Mouse (Mus musculus): ENCODE measurements around the gene Armc6.

The Armc6 gene

DNA sequence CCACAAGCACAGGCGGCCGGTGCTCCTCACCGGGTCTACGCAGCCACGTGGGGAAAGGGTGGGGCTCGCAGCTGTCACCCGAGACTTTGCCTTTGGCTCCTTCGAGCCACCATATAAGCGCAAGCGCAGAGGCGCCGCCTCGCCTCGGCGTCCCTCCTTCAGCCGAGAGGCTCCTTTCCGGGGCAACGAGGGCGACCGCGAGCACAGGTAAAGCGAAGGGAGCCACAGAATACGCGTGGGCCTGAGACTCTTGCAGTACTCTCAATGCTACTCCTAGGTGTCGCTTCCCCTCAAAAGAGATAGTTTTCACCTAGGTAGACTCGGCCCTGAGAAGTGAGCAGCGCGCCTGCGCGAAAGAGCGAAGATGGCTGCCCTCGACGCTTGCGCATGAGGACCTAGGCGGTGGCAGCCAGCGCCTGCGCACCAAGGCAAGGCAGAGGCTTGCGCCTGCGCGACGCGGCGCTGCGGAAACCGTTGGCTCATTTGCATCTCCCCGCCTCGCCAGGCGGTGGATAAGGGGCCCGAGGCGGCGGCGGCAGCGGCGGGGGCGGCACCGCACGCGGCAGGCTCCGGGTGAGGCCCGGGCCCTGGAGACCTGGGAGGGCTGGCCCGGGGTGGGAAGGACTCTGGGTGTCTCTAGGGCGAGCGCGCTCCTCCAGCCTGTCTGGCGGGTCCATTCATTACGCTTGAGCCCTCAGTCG is at the start of gene Armc6, which contains the start of gene Sugp2:
Gene Armc6, minus strand, starts transcription at position 387 of the 701 bp plus-strand sequence.
Gene Sugp2, plus strand, starts transcription at position 147 of the 701 bp plus-strand sequence.
- DNase-seq (ENCODE audit: low spot score) = peak; percentile 99

DNA sequence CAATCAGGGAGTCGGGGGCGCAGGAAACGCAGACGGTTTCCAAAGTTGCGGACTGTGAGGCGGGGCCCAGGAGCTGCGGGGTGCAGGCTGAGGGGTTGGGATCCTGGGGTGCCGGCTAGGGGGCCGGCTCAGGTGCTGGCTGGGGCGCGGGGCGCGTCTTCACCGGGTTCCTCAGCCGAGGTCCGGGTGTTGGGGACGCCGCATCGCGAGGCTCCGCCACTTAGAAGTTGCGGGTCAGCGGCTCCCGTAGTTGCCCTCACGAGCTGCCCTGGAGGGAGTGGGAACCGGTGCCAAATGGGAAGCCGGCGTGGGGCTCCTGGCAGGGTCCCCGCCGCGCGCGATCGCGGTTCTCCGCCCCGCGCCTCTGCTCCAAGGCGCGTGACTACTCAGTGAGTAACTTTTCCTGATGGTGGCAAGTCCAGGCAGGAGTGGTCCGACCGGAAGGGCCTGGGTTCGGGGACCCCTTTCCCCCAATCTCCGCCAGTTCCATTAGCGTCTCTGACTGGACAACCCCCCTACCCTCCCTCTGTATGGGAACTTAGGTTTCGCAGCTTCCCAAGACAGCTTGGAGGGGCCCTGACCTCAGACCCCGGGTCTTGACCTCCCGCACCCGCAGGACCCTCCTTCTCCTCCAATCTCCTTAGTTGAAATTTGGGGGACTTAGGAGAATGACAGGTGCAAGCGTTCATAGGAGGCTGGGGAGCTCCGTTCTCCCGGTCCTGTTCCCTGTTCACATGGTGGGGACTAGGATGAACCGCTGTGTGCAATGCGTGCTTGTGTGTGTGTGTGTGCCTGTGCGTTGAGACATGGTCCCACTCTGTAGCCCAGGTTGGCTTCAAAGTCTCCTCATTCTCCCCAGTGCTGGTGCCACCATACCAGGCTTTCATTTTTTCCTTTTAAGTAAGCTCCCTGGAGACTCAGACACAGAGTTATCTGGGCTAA is 49.1 kb upstream of the Armc6 start:
- DNase-seq (ENCODE audit: low spot score) = no peak

DNA sequence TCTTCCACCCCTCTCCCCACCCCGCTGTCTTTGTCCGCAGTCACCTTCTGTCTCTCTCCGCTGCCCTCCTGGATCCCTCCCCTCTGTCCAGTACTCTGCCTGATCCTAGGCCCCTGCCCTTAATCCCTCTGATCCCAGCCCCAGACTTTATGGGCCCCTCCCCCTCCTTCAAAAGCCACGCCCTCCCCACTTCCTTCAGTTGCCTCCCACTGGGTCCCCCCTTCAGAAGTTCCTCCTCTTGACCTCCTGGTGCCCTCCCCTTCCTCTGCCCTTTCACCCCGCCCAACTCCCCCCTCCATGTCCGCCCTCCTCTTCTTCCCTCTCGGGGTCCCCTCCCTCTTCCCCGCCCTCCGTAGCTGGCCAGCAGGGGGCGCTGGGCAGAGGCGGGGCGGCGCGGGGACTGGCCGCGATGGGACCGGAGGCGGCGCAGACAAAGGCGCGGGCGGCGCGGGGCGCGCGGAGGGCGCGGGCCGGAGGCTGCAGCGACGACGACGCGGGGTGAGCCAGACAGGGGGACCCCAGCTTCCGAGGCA is 48.4 kb upstream of the Armc6 start, which contains the start of gene Homer3:
Gene Homer3, plus strand, starts transcription at position 225 of the 533 bp plus-strand sequence.
- DNase-seq (ENCODE audit: low spot score) = peak; percentile 81

DNA sequence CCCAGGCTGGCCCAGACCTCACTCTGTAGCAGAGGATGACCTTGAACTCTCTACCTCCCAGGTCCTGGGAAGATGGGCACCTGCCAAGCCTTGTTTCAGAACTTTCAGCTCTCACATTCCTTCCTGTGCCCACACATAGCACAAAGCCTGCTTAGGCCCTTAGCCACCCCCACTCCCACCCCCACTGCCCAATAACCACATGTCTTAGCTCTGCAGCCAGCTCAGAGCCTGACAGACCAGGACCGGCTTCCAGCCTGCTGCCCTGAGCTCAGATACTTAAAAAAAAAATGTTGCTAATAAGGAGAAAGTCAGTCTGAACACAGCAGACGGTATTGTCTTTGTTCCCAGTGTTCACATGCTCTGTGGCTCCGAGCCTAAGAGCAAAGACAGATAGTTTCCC is 46.7 kb upstream of the Armc6 start:
- no peak for DNase-seq (ENCODE audit: low spot score)

DNA sequence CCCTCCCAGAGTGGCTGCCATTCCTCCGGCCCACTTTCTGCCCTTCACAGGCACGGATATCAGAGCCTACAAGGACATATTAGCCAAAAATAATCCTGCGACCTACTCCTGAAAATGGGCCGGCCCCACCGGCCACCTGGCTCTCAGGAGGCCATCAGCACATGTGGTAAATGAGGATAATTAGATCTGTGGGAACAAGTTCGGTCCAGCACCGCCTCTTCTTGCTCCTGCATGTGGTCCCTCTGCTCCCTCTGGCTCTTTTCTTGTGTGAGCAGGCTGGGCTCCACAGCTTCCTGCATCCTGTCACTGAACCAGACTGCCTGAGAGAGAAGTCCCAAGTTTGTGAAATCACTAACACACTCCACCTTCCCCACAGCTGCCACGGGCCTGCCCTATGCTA is 45.0 kb upstream of the Armc6 start:
- no peak for DNase-seq (ENCODE audit: low spot score)

DNA sequence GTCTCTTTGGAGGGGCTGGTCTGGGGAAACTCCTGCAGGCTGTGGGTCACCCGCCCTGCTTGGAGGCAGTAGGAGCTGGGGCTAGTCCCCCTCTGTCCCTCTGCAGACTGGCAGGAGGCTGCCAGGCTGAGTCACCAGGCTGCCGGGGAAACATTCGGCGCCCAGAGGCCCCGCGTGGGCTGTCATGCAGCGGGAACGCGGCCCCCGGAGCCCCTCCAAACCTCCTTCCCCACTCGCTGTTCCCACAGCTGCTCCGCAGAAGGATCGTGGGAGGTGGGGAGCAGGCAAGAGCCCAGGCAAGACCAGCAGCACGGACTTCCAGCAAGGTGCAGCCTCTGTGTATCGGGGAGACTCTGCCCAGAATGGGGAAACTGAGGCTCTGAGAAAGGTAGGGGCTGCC is 43.9 kb upstream of the Armc6 start:
- no peak for DNase-seq (ENCODE audit: low spot score)

DNA sequence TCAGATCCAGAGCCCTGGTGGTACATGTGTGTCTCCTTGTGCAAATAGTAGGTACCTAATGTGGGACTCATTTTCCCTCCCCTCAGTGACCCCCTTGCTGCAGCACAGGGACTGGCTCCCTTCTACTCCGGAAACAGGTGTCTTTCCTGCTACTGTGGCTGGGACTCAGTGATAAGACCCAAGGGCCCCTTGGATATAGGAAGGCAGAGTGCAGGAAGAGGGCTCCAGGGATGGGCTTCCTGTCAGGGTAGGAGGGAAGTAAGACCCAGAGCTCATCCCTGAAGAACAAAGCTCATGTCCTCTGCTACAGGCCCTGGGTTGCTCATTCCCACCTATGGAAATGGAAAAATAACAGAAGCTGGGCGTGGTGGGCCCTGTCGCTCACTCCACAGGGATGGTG is 42.2 kb upstream of the Armc6 start:
- no peak for DNase-seq (ENCODE audit: low spot score)

DNA sequence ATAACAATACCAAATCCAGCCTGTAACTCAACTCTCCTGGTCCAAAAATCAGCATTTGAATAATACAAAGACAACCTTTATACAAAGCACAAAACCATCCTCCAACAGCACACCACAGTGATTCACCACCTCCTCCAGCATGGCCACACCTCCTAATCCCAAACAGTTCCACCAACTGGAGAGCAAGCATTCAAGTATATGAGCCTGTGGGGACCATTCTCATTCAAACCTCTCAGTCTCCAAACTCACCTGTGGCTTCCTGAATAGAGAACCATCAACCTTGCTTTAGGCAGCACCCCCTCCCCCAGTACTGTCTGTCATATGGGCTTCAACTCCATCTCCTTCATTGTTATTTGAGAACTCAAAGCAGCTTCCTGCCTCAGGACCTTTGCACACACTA is 40.1 kb upstream of the Armc6 start:
- no peak for DNase-seq (ENCODE audit: low spot score)

DNA sequence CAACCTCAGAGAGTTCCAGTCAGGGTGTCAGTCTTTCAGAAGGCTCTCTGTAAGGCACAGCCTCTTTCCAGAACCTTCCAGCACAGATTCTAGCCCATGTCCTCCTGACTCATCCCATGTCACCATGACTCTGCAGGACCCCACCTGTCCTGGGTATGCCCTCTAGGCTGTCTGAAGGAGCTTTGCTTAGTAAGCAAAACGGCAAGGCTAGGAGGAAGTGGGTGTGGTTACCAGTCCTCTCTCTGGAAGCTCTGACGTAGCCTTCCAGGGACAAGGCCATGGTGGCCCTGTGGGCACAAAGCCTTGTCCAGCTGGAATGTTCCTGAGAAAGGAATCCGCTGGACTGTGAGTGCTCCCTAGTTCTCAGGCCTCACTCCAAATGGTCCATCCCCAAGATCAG is 38.7 kb upstream of the Armc6 start:
- no peak for DNase-seq (ENCODE audit: low spot score)

DNA sequence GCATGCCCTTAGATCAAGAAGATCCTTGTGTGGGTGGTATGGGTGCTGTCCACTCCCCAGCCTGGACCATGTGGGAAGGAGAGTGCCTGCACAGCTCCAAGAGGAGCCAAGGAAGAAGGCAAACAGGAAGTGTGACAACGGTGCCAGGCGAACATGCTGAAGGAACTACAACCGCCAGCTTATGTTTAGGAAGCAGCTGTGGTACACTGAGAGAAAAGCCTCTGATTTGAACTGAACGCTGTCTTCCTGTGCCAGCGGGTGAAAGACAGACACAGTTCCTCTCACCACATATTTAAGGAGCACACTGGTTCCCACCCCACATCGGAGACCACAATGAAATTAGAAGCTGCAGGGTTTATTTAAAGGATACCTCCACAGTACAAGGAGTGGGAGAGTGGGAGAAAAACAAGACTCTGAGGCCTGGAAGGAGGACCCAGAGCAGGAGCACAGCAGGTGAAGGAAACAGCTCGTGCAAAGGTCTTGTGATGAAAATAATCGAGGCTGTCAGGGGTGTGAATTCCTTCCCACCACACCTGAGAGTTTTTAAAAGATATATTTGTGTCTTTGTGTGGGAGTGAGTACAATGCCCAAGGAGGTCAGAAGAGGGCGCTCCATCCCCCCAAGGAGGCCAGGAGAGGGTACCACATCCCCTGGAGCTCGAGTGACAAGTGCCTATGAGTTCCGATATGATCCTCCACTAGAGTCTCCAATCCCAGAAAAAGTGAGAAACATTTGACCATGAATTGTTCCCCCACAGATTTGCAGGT is 34.7 kb upstream of the Armc6 start:
- peak; percentile 28 for DNase-seq (ENCODE audit: low spot score)

DNA sequence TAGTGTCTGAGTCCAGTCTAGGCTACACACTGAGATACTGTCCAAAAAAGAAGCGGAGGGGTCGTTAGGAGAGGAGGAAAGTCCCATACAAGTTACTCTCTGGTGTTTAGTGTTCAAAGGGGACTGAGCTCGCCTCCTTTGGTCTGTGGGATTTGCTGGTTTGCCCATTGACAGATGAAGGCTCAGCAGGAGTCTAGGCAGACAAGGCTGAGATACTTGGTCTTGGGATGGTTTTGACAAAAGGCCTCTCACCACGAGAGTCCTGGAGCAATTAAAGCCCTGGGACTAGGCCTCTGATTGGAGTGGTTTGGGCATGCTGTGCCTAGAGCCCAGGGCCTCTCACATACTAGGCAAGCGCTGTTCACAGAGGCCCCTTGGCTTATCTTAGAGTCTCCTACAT is 34.0 kb upstream of the Armc6 start:
- DNase-seq (ENCODE audit: low spot score) = peak; percentile 37

DNA sequence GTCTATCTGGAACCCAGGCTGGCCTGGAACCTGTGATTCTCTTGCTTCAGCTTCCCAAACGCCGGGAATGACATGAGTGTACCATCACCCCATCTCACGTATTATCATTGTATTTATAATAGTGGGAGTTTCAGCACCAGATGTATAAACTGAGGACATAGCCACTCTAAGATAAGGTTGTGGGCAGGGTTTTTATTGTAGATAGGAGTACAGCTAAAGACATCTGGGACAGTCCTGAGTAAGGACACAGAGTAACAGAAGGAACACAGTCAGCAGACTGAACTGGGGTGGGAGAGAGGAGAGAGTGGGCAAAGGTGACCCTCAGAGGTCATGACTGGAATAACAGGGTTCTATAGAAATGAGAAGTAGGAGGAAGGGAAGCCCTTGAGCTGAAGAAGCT is 33.4 kb upstream of the Armc6 start:
- DNase-seq (ENCODE audit: low spot score) = no peak

DNA sequence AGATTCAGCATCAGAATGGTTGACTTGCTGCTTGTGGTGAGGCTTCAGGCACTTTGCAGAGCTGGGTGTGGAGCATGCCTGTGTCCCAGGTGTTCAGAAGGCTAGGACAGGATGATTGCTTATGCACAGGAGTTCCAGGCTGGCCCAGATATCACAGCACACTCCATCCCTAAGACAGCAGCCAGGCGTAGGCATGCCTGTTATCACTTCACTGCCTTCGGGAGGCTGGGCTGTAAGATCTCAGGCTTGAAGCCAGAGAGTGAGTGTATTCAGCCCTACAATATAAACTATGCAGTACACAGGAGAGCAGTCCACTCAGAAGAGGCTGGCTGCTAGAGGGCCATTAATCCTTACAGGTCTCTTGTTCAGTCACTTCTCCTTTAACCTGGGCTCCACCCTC is 24.8 kb upstream of the Armc6 start:
- no peak for DNase-seq (ENCODE audit: low spot score)

DNA sequence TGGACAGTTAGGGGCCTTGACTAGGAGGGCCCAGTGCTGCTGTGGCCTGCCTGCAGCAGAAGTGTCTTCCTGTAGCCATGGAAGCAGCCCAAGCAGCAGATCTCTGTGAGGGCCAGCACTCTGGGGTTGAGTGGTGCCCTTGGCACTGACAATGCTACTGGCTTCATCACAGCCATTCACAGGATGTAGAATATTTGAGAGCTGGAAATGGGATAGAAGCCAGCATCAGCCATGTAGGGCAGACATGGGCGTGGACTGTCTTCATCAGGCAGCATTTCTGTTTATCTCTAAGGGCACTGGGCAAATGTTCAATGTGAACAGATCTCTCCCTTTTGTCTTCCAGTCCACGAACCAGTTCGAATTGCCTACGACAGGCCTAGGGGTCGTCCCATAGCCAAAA is 24.3 kb upstream of the Armc6 start:
- DNase-seq (ENCODE audit: low spot score) = no peak

DNA sequence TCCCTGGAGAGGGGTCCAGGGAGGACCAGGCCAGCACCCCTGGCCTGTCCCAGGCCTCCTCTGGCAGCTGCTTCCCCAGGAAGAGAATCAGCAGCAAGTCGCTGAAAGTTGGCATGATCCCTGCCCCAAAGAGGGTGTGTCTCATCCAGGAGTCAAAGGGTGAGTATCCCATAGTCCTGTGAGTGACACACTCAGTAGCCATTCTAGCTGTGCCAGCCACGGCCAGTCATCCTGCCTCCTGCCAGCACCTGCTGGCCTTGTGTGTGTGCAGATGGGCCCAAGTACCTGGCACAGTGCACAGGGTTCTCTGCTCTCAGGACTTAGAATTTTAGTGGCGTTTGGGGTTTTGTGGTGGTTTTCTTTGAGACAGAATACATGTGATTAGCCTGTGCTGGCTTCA is 23.2 kb upstream of the Armc6 start:
- DNase-seq (ENCODE audit: low spot score) = no peak

DNA sequence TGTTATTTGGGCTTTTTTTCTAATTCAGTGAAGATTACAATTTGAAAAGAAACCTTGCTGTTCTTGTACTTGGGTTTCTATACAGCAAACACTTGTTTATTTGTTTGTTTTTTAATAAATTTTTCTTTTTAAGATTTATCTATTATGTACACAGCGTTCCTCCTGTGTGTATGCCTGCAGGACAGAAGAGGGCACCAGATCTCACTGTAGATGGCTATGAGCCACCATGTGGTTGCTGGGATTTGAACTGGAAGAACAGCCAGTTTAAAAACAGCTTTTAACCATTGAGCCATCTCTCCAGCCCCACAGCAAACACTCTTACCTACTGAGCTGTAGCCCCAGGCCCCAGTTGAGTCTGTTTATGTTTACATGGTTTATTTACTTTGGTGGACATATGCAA is 20.4 kb upstream of the Armc6 start:
- DNase-seq (ENCODE audit: low spot score) = no peak

DNA sequence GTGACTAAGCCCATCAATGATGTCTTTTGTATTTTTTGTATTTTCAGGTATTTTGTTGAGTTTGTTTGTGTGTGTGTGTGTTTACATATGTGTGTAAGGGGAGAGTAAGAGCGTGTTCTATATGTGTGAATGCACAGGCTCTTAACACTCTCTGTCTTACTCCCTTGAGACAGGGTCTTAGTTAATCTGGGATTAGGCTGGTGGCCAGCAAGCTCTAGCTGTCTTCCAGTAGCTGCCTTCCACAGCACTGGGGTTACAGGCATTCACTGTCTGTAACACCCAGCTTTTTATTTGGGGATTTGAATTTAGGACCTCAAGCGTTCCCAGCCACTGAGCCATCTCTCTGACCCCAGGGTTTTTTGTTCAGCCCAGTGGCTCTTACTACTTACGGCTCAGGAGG is 13.6 kb upstream of the Armc6 start:
- no peak for DNase-seq (ENCODE audit: low spot score)

DNA sequence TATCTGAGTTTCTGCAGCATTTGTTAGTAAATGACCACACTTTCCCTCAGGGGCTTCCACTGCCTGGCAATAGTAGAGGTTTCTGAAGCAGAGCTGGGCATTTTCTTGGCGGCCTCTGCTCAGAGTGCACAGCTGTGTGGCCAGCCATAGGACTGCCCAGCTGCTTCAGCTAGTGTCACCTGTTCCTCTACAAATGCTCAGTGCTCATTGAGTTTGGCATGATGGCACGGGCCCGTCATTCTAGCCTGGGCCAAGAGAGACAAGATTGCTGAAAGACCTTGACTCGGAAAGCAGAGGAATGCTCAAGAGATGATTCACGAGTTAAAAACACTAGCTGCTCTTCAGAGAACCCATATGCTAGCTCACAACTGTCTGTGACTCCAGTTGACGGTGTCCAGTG is 12.4 kb upstream of the Armc6 start:
- no peak for DNase-seq (ENCODE audit: low spot score)

DNA sequence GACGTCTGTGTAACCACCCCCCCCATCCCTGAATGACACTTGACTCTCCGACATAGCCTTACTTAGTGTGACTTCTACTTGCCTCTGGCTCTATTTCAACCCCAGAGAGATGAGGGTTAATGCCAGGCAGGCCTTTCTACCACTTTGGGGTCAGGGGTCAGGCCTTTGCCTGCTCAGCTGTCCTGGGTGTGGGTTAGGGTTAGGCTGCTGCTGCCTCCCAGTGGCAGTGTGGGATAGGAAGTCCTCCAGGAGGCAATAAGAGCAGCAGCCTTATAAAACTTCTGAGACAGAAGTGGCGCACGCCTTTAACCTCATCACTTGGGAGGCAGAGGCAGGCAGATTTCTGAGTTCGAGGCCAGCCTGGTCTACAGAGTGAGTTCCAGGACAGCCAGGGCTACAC is 6.4 kb upstream of the Armc6 start:
- DNase-seq (ENCODE audit: low spot score) = peak; percentile 83

DNA sequence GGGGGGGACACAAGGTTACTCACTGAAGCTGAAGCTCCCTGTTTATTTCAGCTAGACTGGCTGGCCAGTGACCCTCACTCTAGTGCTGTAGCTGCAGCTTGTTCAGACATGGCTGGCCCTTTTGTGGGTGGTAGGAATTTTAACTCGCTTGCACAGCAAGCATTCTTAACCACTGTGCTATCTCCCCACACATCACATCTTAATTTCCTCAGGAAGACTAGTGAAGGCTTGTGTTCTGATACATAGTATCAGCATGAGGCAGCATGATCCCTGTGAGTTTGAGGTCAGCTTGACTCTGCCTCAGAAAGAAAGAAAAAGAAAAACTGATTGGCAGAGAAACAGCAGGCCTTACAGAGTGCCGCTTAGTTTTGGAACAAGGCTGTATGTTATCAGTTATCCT is 3.6 kb upstream of the Armc6 start:
- no peak for DNase-seq (ENCODE audit: low spot score)

DNA sequence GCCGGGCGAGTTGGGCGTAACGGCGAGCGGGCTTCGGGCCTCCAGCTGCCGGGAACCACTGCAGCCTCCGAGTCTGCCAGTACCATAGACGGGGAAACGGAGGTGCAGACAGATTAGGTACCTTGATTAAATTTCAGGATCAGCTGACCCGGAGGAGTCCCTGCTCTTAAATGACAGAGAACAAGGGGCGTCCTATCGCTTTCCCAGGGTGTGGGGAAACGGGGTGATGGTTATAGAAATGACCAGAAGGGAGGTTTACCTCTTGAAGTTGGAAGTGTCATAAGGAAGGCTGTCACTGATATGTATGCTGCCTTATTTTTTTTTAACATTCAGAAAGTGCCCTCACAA is 489 bp upstream of the Armc6 start:
- no peak for DNase-seq (ENCODE audit: low spot score)

DNA sequence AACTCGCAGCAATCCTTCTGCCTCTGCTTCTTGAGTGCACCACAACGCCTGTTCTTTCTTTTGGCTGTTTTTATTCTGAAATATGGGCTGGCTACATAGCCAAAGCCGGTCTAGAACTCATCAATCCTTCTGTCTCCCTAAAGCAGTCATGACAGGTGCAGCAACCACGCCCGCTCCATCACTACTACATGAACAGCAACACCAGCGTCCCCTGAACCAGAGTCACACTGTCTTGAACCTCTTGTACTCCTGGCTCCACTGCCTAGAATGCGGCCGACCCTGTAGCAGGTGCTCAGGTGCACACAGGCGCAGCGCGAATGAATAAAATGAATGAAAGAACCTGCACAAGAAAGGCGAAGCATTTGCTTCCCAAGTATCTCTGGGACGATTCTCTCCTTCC is 660 bp downstream of the Armc6 start:
- no peak for DNase-seq (ENCODE audit: low spot score)
